Mouse (Mus musculus) kidney, embryonic 15.5 days (tissue): ENCODE data around the gene H60b. TPM values are rescaled to one million over a fixed set of nuclear protein-coding genes. Genes with fewer than 3 reads are reported as not detected.
A peak's percentile ranks its signal among the peaks of the same experiment; 100 is the strongest.
"Not testable (repeated sequence)": the region's sequence is repeated elsewhere in the genome, so short reads cannot be mapped to it uniquely, and the experiment has no call there.

Source experiments
- ATAC-seq: fragments of 200-750 bp; cut with Nextera tagmentation; replicated peaks from 2 replicates; pipeline ENCODE4 v1.8.0; 2017; ENCODE audit warnings: moderate TSS enrichment; ENCODE audit not compliant: low FRiP score
- H3K27ac ChIP-seq: fragments of 300-500 bp; sonication (generic); 2 replicates; pipeline ENCODE4 v1.5.1; 2015; ENCODE audit warnings: mild to moderate bottlenecking, inconsistent platforms
- H3K27me3 ChIP-seq: fragments of 300-500 bp; sonication (generic); 2 replicates; pipeline ENCODE4 v1.6.1; 2015; ENCODE audit warnings: inconsistent platforms
- H3K36me3 ChIP-seq: fragments of 300-500 bp; sonication (generic); 2 replicates; pipeline ENCODE4 v1.6.1; 2015; ENCODE audit warnings: inconsistent platforms
- H3K4me1 ChIP-seq: fragments of 300-500 bp; sonication (generic); 2 replicates; pipeline ENCODE4 v1.6.1; 2015; ENCODE audit warnings: inconsistent platforms
- H3K4me2 ChIP-seq: fragments of 300-500 bp; sonication (generic); 2 replicates; pipeline ENCODE4 v1.6.1; 2015; ENCODE audit warnings: moderate library complexity, mild to moderate bottlenecking, inconsistent platforms
- H3K4me3 ChIP-seq: fragments of 300-500 bp; sonication (generic); replicated peaks from 2 replicates; pipeline ENCODE4 v1.5.1; 2015; ENCODE audit warnings: mild to moderate bottlenecking, inconsistent platforms
- H3K9ac ChIP-seq: fragments of 300-500 bp; sonication (generic); 2 replicates; pipeline ENCODE4 v1.6.1; 2015; ENCODE audit warnings: mild to moderate bottlenecking, inconsistent platforms
- H3K9me3 ChIP-seq: fragments of 300-500 bp; sonication (generic); replicated peaks from 2 replicates; pipeline ENCODE4 v1.6.1; 2016; ENCODE audit warnings: inconsistent platforms
- WGBS: fragments of 180-500 bp; shearing (Covaris S2); methylation state at CpG from one replicate; pipeline ENCODE4 v1.1.7; 2015; ENCODE audit warnings: mixed read lengths; 5-methylcytosine and 5-hydroxymethylcytosine counted together
- polyA plus RNA-seq: library from polyadenylated mRNA; unstranded; fragments of >200 nt; fragmentation: Nextera tagmentation; extraction: Ambion mirVana; gene quantifications from 2 replicates; pipeline ENCODE4 v1.2.1, GENCODE M21; 2015

H60b gene
- 1.1 and 1.2 TPM in 2 replicates for polyA plus RNA-seq

- H3K4me2 ChIP-seq = peak within 1 kb of the TSS; percentile 75
- H3K4me3 ChIP-seq = peak within 1 kb of the TSS; percentile 48
- 2% methylated on average over 44 of the region's 48 CpGs for WGBS
- peaks cover 24% of the 10 kb centered on the region for H3K4me1 ChIP-seq
- peak; percentile 85 for ATAC-seq
- not testable (repeated sequence) for H3K9me3 ChIP-seq, H3K9ac ChIP-seq, H3K27ac ChIP-seq, H3K36me3 ChIP-seq
- H3K27me3 ChIP-seq = peaks cover 87% of the 10 kb centered on the region
These were observed at the start of gene H60b, which contains the start of gene Raet1e for GRCm38 (mm10) chr10:22158310-22158999. H60b (plus strand) TSS chr10:22158586. Raet1e (plus strand) TSS chr10:22158569.

GRCm38 (mm10) chr10:22140665-22141280, 17.6 kb upstream of the H60b start:
- WGBS = under 1% methylated on average over 19 of the region's 19 CpGs
- Histone ChIP-seq H3K9ac (peak overlapping the region; percentile 47), H3K4me2 (peak overlapping the region; percentile 82), H3K9me3 (no peaks in the 10 kb centered on the region; the same call in 1 of the 2 replicates), H3K27me3 (no peaks in the 10 kb centered on the region), H3K36me3 (no peaks in the 10 kb centered on the region), H3K27ac (no peak overlapping the region; the same call in 1 of the 2 replicates), H3K4me3 (peak overlapping the region; percentile 48), H3K4me1 (no peaks in the 10 kb centered on the region)
- peak; percentile 77 for ATAC-seq

GRCm38 (mm10) chr10:22142194-22142593, 16.2 kb upstream of the H60b start:
- not testable (repeated sequence) for H3K4me2 ChIP-seq, H3K9ac ChIP-seq, H3K9me3 ChIP-seq, H3K4me1 ChIP-seq, ATAC-seq, H3K27ac ChIP-seq, H3K4me3 ChIP-seq, H3K27me3 ChIP-seq, H3K36me3 ChIP-seq
- WGBS = 86% methylated on average over 1 of the region's 1 CpGs

- Histone ChIP-seq H3K27ac (no peak overlapping the region), H3K4me3 (no peak overlapping the region), H3K4me1 (no peaks in the 10 kb centered on the region), H3K36me3 (peaks cover 5% of the 10 kb centered on the region; the same call in 1 of the 2 replicates), H3K4me2 (no peak overlapping the region), H3K9me3 (no peaks in the 10 kb centered on the region; the same call in 1 of the 2 replicates), H3K9ac (no peak overlapping the region), H3K27me3 (no peaks in the 10 kb centered on the region)
- WGBS = 66% methylated on average over 5 of the region's 5 CpGs
- ATAC-seq = no peak
These were observed 15.5 kb upstream of the H60b start for GRCm38 (mm10) chr10:22142926-22143325.

- peak; percentile 91 for ATAC-seq
- Histone ChIP-seq H3K27ac (peak overlapping the region; percentile 82), H3K9ac (peak overlapping the region; percentile 71), H3K9me3 (no peaks in the 10 kb centered on the region), H3K4me3 (peak overlapping the region; percentile 78), H3K4me2 (peak overlapping the region; percentile 100), H3K4me1 (peaks cover 25% of the 10 kb centered on the region), H3K36me3 (peaks cover 5% of the 10 kb centered on the region; the same call in 1 of the 2 replicates), H3K27me3 (peaks cover 37% of the 10 kb centered on the region)
- WGBS = under 1% methylated on average over 47 of the region's 50 CpGs
These were observed 9.8 kb upstream of the H60b start for GRCm38 (mm10) chr10:22148441-22149072.

GRCm38 (mm10) chr10:22149073-22149690, 9.2 kb upstream of the H60b start, which contains the start of gene E030030I06Rik:
E030030I06Rik (minus strand) TSS chr10:22149270.
- ATAC-seq = peak; percentile 52
- H3K4me3 ChIP-seq = peak within 1 kb of the TSS; percentile 78
- H3K4me2 ChIP-seq = peak within 1 kb of the TSS; percentile 100
- H3K36me3 ChIP-seq = peaks cover 5% of the 10 kb centered on the region; the same call in 1 of the 2 replicates
- under 1% methylated on average over 36 of the region's 37 CpGs for WGBS
- peak within 1 kb of the TSS; percentile 71 for H3K9ac ChIP-seq
- H3K4me1 ChIP-seq = peaks cover 27% of the 10 kb centered on the region
- H3K27me3 ChIP-seq = peaks cover 43% of the 10 kb centered on the region
- no peaks in the 10 kb centered on the region for H3K9me3 ChIP-seq
- peak within 1 kb of the TSS; percentile 82 for H3K27ac ChIP-seq

- Histone ChIP-seq H3K4me2 (peak overlapping the region; percentile 100), H3K9ac (peak overlapping the region; percentile 71; the same call in 1 of the 2 replicates), H3K9me3 (no peaks in the 10 kb centered on the region), H3K27me3 (peaks cover 50% of the 10 kb centered on the region), H3K36me3 (peaks cover 5% of the 10 kb centered on the region; the same call in 1 of the 2 replicates), H3K27ac (no peak overlapping the region), H3K4me3 (peak overlapping the region; percentile 78), H3K4me1 (peaks cover 29% of the 10 kb centered on the region)
- no peak; the same call in 1 of the 2 replicates for ATAC-seq
- under 1% methylated on average over 50 of the region's 50 CpGs for WGBS
These were observed 8.5 kb upstream of the H60b start for GRCm38 (mm10) chr10:22149691-22150465.

GRCm38 (mm10) chr10:22150593-22150992, 7.8 kb upstream of the H60b start:
- under 1% methylated on average over 27 of the region's 27 CpGs for WGBS
- ATAC-seq = no peak
- no peaks in the 10 kb centered on the region for H3K9me3 ChIP-seq
- H3K27me3 ChIP-seq = peaks cover 57% of the 10 kb centered on the region
- H3K36me3 ChIP-seq = peaks cover 5% of the 10 kb centered on the region; the same call in 1 of the 2 replicates
- H3K4me2 ChIP-seq = peak overlapping the region; percentile 100
- H3K4me3 ChIP-seq = peak overlapping the region; percentile 78
- H3K9ac ChIP-seq = no peak overlapping the region
- H3K4me1 ChIP-seq = peaks cover 29% of the 10 kb centered on the region
- H3K27ac ChIP-seq = no peak overlapping the region

- 0 out of 2 replicates have a peak overlapping the region, but pooled peaks have one; percentile 23 for H3K9ac ChIP-seq
- not testable (repeated sequence) for H3K9me3 ChIP-seq, H3K36me3 ChIP-seq, ATAC-seq, H3K27ac ChIP-seq
- H3K4me2 ChIP-seq = peak overlapping the region; percentile 100
- under 1% methylated on average over 55 of the region's 55 CpGs for WGBS
- H3K4me1 ChIP-seq = peaks cover 29% of the 10 kb centered on the region
- H3K27me3 ChIP-seq = peaks cover 64% of the 10 kb centered on the region
- peak overlapping the region; percentile 78 for H3K4me3 ChIP-seq
These were observed 7.1 kb upstream of the H60b start for GRCm38 (mm10) chr10:22151056-22151862.

- not testable (repeated sequence) for H3K9me3 ChIP-seq, H3K27ac ChIP-seq, ATAC-seq, H3K36me3 ChIP-seq, H3K4me2 ChIP-seq, H3K9ac ChIP-seq
- WGBS = 3% methylated on average over 11 of the region's 11 CpGs
- Histone ChIP-seq H3K27me3 (peaks cover 71% of the 10 kb centered on the region), H3K4me1 (peaks cover 29% of the 10 kb centered on the region), H3K4me3 (peak overlapping the region; percentile 78; the same call in 1 of the 2 replicates)
These were observed 6.3 kb upstream of the H60b start for GRCm38 (mm10) chr10:22151863-22152640.
